Mouse (Mus musculus): ENCODE results near the gene Nab1. TPM values are rescaled to one million over a fixed set of nuclear protein-coding genes. Genes with fewer than 3 reads are reported as not detected.

Gene Nab1
- polyA plus RNA-seq, 1 experiment from 2014 or later = 13.5 TPM

DNA sequence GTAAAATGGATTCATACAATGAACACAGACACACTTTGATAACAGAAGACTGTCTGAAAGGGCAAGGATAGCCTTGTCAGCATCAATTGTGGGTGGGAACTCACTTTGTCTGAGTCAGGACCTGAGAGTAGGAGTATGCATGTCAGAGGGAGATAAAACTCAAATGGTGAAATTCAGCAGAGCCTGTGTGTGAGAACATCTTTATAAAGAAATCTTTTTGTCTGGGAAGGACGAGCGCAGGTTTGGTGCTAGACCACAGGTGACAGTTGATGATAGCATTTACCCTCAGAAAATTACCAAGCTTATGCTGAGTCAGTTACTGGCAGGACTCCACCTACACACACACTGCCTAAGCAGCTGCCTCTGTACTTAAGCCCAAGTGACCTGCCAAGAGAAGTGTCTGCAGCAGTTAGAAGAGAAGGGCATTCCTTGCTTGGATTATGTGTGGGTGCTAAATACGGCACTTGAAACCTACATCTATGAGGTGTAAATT lies 45.9 kb downstream of the Nab1 start:
- TF ChIP-seq CTCF (IDR thresholded peaks at IDR 0.05; ENCODE audit: low read depth) = no peak
- no peak for TF ChIP-seq EP300 (optimal IDR thresholded peaks at IDR 0.05)
- Histone ChIP-seq H3K4me1 (replicated peaks; ENCODE audit: control insufficient read depth, insufficient read depth) (no peaks in the 10 kb centered on the region), H3K4me2 (replicated peaks; ENCODE audit: low read depth) (no peak overlapping the region), H3K9me3 (ENCODE audit: control insufficient read depth, low read length) (no peaks in the 10 kb centered on the region), H3K27me3 (ENCODE audit: control insufficient read depth, insufficient read depth, low read length) (no peaks in the 10 kb centered on the region), H3K36me3 (ENCODE audit: control insufficient read depth, insufficient read depth, low read length) (no peaks in the 10 kb centered on the region), H3K27ac (replicated peaks) (no peak overlapping the region), H3K9ac (ENCODE audit: low read length) (no peak overlapping the region), H3K4me3 (ENCODE audit: low read depth, low read length) (no peak overlapping the region)
- WGBS = 69% methylated on average over 3 of the region's 3 CpGs
- DNase-seq (ENCODE audit: low spot score) (no peak), ATAC-seq (ENCODE audit: low FRiP score, low TSS enrichment) (0 out of 2 replicates have a peak, but pooled peaks have one; percentile 42)

DNA sequence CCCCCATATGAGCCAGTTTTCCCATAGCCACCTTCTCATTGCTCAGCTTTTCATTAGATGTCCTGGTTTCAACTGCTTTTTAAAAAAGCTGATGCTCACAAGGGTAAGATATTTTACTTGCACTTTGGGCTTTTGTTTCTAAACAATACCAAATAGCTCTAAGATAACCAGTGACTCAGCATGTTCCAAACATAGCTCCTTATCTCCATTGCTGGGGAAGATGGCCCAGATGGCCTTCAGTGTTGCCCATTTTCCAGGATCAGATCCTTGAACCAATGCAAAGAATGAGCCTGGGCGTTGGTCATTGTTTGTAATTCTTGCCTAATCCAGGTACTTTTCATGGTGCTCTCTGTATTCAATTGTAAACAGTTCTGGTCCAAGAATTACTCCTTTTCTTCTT lies 49.1 kb downstream of the Nab1 start:
- no peak overlapping the region for H3K4me3 ChIP-seq (ENCODE audit: low read depth, low read length)
- ATAC-seq (ENCODE audit: low FRiP score, low TSS enrichment) = no peak
- WGBS = 69% methylated on average over 1 of the region's 1 CpGs

GRCm38 (mm10) chr1:52435856-52436255 lies 64.6 kb downstream of the Nab1 start:
- H3K4me2 ChIP-seq (replicated peaks; ENCODE audit: low read depth) = no peak overlapping the region
- H3K9ac ChIP-seq (ENCODE audit: low read length) = no peak overlapping the region
- H3K36me3 ChIP-seq (ENCODE audit: control insufficient read depth, insufficient read depth, low read length) = no peaks in the 10 kb centered on the region
- no peak for DNase-seq (ENCODE audit: low spot score)
- no peaks in the 10 kb centered on the region for H3K4me1 ChIP-seq (replicated peaks; ENCODE audit: control insufficient read depth, insufficient read depth)
- H3K27ac ChIP-seq (replicated peaks) = no peak overlapping the region
- no peak overlapping the region for H3K4me3 ChIP-seq (ENCODE audit: low read depth, low read length)
- H3K27me3 ChIP-seq (ENCODE audit: control insufficient read depth, insufficient read depth, low read length) = no peaks in the 10 kb centered on the region
- TF ChIP-seq CTCF (IDR thresholded peaks at IDR 0.05; ENCODE audit: low read depth) (no peak), EP300 (optimal IDR thresholded peaks at IDR 0.05) (no peak)
- ATAC-seq (ENCODE audit: low FRiP score, low TSS enrichment) = no peak
- 63% methylated on average over 6 of the region's 6 CpGs for WGBS
- H3K9me3 ChIP-seq (ENCODE audit: control insufficient read depth, low read length) = no peaks in the 10 kb centered on the region

More for the DNA sequence above, 49.1 kb downstream of the Nab1 start:
- TF ChIP-seq EP300 (optimal IDR thresholded peaks at IDR 0.05) = no peak
- TF ChIP-seq CTCF (IDR thresholded peaks at IDR 0.05; ENCODE audit: low read depth) = no peak
- no peak for DNase-seq (ENCODE audit: low spot score)
- Histone ChIP-seq H3K4me1 (replicated peaks; ENCODE audit: control insufficient read depth, insufficient read depth) (no peaks in the 10 kb centered on the region), H3K36me3 (ENCODE audit: control insufficient read depth, insufficient read depth, low read length) (no peaks in the 10 kb centered on the region), H3K9me3 (ENCODE audit: control insufficient read depth, low read length) (no peaks in the 10 kb centered on the region), H3K9ac (ENCODE audit: low read length) (no peak overlapping the region), H3K4me2 (replicated peaks; ENCODE audit: low read depth) (no peak overlapping the region), H3K27ac (replicated peaks) (no peak overlapping the region), H3K27me3 (ENCODE audit: control insufficient read depth, insufficient read depth, low read length) (no peaks in the 10 kb centered on the region)

GRCm38 (mm10) chr1:52434085-52434484 lies 66.4 kb downstream of the Nab1 start:
- Histone ChIP-seq H3K9me3 (ENCODE audit: control insufficient read depth, low read length) (no peaks in the 10 kb centered on the region), H3K27me3 (ENCODE audit: control insufficient read depth, insufficient read depth, low read length) (no peaks in the 10 kb centered on the region), H3K9ac (ENCODE audit: low read length) (no peak overlapping the region), H3K4me1 (replicated peaks; ENCODE audit: control insufficient read depth, insufficient read depth) (no peaks in the 10 kb centered on the region), H3K36me3 (ENCODE audit: control insufficient read depth, insufficient read depth, low read length) (no peaks in the 10 kb centered on the region), H3K4me2 (replicated peaks; ENCODE audit: low read depth) (no peak overlapping the region), H3K4me3 (ENCODE audit: low read depth, low read length) (no peak overlapping the region), H3K27ac (replicated peaks) (no peak overlapping the region)
- DNase-seq (ENCODE audit: low spot score) (no peak), ATAC-seq (ENCODE audit: low FRiP score, low TSS enrichment) (no peak)
- TF ChIP-seq EP300 (optimal IDR thresholded peaks at IDR 0.05) = no peak
- TF ChIP-seq CTCF (IDR thresholded peaks at IDR 0.05; ENCODE audit: low read depth) = no peak
- 67% methylated on average over 4 of the region's 4 CpGs for WGBS

DNA sequence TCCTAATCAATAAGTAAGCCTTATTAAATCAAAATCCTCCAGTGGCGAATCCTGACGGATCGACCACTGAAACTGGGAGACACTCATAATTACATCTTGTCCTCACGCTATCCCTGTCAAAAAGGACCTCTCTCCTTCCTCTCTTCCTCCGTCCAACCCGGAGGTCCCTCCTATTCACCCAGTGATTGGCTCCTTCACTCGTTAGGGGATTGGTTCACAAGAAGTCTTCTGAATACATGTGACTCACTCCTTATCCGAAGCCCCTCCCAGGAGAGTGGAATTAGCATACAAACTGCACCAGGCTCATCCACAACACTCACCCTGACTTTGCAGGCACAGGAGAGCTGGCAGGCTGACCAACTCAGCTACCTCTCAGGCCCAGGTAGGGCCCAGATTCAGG lies 68.7 kb downstream of the Nab1 start:
- no peak overlapping the region for H3K27ac ChIP-seq (replicated peaks)
- no peak for DNase-seq (ENCODE audit: low spot score)
- H3K36me3 ChIP-seq (ENCODE audit: control insufficient read depth, insufficient read depth, low read length) = no peaks in the 10 kb centered on the region
- no peak overlapping the region for H3K4me3 ChIP-seq (ENCODE audit: low read depth, low read length)
- H3K9me3 ChIP-seq (ENCODE audit: control insufficient read depth, low read length) = no peaks in the 10 kb centered on the region
- WGBS = 84% methylated on average over 8 of the region's 8 CpGs
- no peak overlapping the region for H3K9ac ChIP-seq (ENCODE audit: low read length)
- no peak overlapping the region for H3K4me2 ChIP-seq (replicated peaks; ENCODE audit: low read depth)
- H3K27me3 ChIP-seq (ENCODE audit: control insufficient read depth, insufficient read depth, low read length) = no peaks in the 10 kb centered on the region
- TF ChIP-seq EP300 (optimal IDR thresholded peaks at IDR 0.05) = no peak
- no peak for TF ChIP-seq CTCF (IDR thresholded peaks at IDR 0.05; ENCODE audit: low read depth)
- H3K4me1 ChIP-seq (replicated peaks; ENCODE audit: control insufficient read depth, insufficient read depth) = no peaks in the 10 kb centered on the region
- ATAC-seq (ENCODE audit: low FRiP score, low TSS enrichment) = no peak

DNA sequence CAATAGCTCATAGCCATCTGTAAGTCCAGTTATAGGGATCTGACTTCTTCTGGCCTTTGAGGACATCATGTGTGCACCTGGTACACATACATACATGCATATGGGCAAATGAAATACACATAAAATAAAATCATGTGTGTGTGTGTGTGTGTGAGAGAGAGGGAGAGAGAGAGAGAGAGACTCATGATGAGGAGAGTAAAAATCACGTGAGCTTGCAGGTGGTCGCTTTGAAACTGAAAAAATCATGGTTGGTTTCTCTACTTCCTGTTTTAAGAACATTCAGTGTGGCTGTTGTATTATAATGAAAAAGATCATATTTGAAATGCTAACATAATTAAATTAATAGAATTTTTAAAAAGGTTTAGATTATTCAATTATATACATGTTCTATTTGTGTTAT lies 69.9 kb downstream of the Nab1 start:
- Histone ChIP-seq H3K9ac (ENCODE audit: low read length) (no peak overlapping the region), H3K36me3 (ENCODE audit: control insufficient read depth, insufficient read depth, low read length) (no peaks in the 10 kb centered on the region), H3K4me1 (replicated peaks; ENCODE audit: control insufficient read depth, insufficient read depth) (no peaks in the 10 kb centered on the region), H3K4me3 (ENCODE audit: low read depth, low read length) (no peak overlapping the region), H3K27me3 (ENCODE audit: control insufficient read depth, insufficient read depth, low read length) (no peaks in the 10 kb centered on the region), H3K4me2 (replicated peaks; ENCODE audit: low read depth) (no peak overlapping the region), H3K9me3 (ENCODE audit: control insufficient read depth, low read length) (no peaks in the 10 kb centered on the region), H3K27ac (replicated peaks) (no peak overlapping the region)
- DNase-seq (ENCODE audit: low spot score) = no peak
- TF ChIP-seq CTCF (IDR thresholded peaks at IDR 0.05; ENCODE audit: low read depth) (no peak), EP300 (optimal IDR thresholded peaks at IDR 0.05) (no peak)
- no peak for ATAC-seq (ENCODE audit: low FRiP score, low TSS enrichment)
- 85% methylated on average over 2 of the region's 2 CpGs for WGBS

All from stomach, postnatal 0 days (tissue).